Mouse (Mus musculus) kidney, adult 2 months (tissue): ENCODE results near the gene Galnt9.

Source experiments
- CTCF ChIP-seq: fragments of 200-500 bp; conservative IDR thresholded peaks from 2 replicates; pipeline ENCODE4 v1.5.1; 2011; ENCODE audit warnings: low read depth, mild to moderate bottlenecking, control low read depth, low read length, moderate library complexity, mixed read lengths; ENCODE audit not compliant: insufficient read depth, insufficient read length
- POLR2A ChIP-seq: fragments of 200-500 bp; IDR thresholded peaks from one replicate; pipeline ENCODE4 v1.6.1; 2011; ENCODE audit warnings: low read depth, low read length, control low read depth

GRCm38 (mm10) chr5:110629525-110630120 is 85.5 kb downstream of the Galnt9 start:
- TF ChIP-seq POLR2A (no peak), CTCF (no peak)
